ENCODE assay signal across 16 mouse cellular contexts in genomic region chr13:120052085-120052484, GRCm38 (mm10). TPM values are rescaled to one million over a fixed set of nuclear protein-coding genes. Genes with fewer than 3 reads are reported as not detected.
"Had no signal": no experiment of that assay in that cellular context is flagged by ENCODE, and none has a peak within 500 bp of the region (broad histone marks: within the 10 kb centered on the region; RNA-seq: fewer than 3 reads in every experiment).

Gene Gm21188 (minus strand): TSS chr13:120052194.

RNA-seq across cellular contexts. Expression of gene Gm21188, which starts in this region (rescaled TPM):
- total RNA-seq: layer of hippocampus, adult 2 months; layer of hippocampus, postnatal 25 days; left cerebral cortex, postnatal 14 days had no signal
- polyA plus RNA-seq: heart, embryonic 11.5 days; heart, embryonic 13.5 days; heart, embryonic 15.5 days; hindbrain, embryonic 10.5 days; hindbrain, embryonic 12.5 days; hindbrain, embryonic 14.5 days; hindbrain, embryonic 16.5 days; intestine, postnatal 0 days; kidney, embryonic 14.5 days; kidney, embryonic 16.5 days; limb, embryonic 10.5 days; limb, embryonic 12.5 days; liver, embryonic 11.5 days had no signal
